Mouse (Mus musculus) embryonic facial prominence, embryonic 11.5 days (tissue): Measurements from ENCODE around the gene Eif3g. TPM values are rescaled to one million over a fixed set of nuclear protein-coding genes. Genes with fewer than 3 reads are reported as not detected.
A peak's percentile ranks its signal among the peaks of the same experiment; 100 is the strongest.

ENCODE experiments used
- ATAC-seq: fragments of 200-750 bp; cut with Nextera tagmentation; replicated peaks from 2 replicates; pipeline ENCODE4 v1.8.0; 2017; ENCODE audit warnings: low read depth; ENCODE audit not compliant: insufficient number of reproducible peaks, low FRiP score, low TSS enrichment
- DNase-seq: peaks from one replicate; pipeline ENCODE4 v3.0.0-alpha.2; 2015; ENCODE audit warnings: low spot score
- H3K27ac ChIP-seq: fragments of 300-500 bp; sonication (generic); replicated peaks from 2 replicates; pipeline ENCODE4 v1.5.1; 2014; ENCODE audit warnings: mild to moderate bottlenecking, low read depth, low read length, control low read depth
- H3K27me3 ChIP-seq: fragments of 300-500 bp; sonication (generic); 2 replicates; pipeline ENCODE4 v1.6.1; 2014; ENCODE audit warnings: mild to moderate bottlenecking, low read length, moderate library complexity, mixed read lengths; ENCODE audit not compliant: control insufficient read depth, insufficient read depth
- H3K36me3 ChIP-seq: fragments of 300-500 bp; sonication (generic); replicated peaks from 2 replicates; pipeline ENCODE4 v1.6.1; 2014; ENCODE audit warnings: low read depth, mild to moderate bottlenecking, low read length, moderate library complexity, mixed read lengths; ENCODE audit not compliant: control insufficient read depth, insufficient read depth
- H3K4me1 ChIP-seq: fragments of 300-500 bp; sonication (generic); 2 replicates; pipeline ENCODE4 v1.6.1; 2014; ENCODE audit warnings: low read length, mixed read lengths; ENCODE audit not compliant: control insufficient read depth, insufficient read depth
- H3K4me2 ChIP-seq: fragments of 300-500 bp; sonication (generic); 2 replicates; pipeline ENCODE4 v1.6.1; 2014; ENCODE audit warnings: low read depth, mild to moderate bottlenecking, control low read depth, low read length, moderate library complexity
- H3K4me3 ChIP-seq: fragments of 300-500 bp; sonication (generic); 2 replicates; pipeline ENCODE4 v1.5.1; 2014; ENCODE audit warnings: low read depth, low read length, control low read depth
- H3K9ac ChIP-seq: fragments of 300-500 bp; sonication (generic); replicated peaks from 2 replicates; pipeline ENCODE4 v1.6.1; 2014; ENCODE audit warnings: mild to moderate bottlenecking, control low read depth, low read length
- H3K9me3 ChIP-seq: fragments of 300-500 bp; sonication (generic); replicated peaks from 2 replicates; pipeline ENCODE4 v1.6.1; 2016; ENCODE audit warnings: mild to moderate bottlenecking, low read length, inconsistent platforms, mixed read lengths; ENCODE audit not compliant: control insufficient read depth
- WGBS: fragments of 180-500 bp; shearing (Covaris S2); extraction: QIAGEN DNeasy Blood & Tissue Kit; methylation state at CpG from one replicate; pipeline ENCODE4 v1.1.7; 2014; 5-methylcytosine and 5-hydroxymethylcytosine counted together
- microRNA-seq: library from miRNA; unstranded; fragments of <30 nt; microRNA quantifications from one replicate; pipeline ENCODE4, GENCODE M21; 2016; ENCODE audit warnings: borderline number of aligned reads
- polyA plus RNA-seq: library from polyadenylated mRNA; unstranded; fragments of >200 nt; fragmentation: Nextera tagmentation; extraction: Ambion mirVana; gene quantifications from 2 replicates; pipeline ENCODE4 v1.2.1, GENCODE M21; 2014

Gene Eif3g
- polyA plus RNA-seq, 1 experiment from 2014 or later = 352 TPM

GRCm38 (mm10) chr9:20862225-20862624 is 36.2 kb downstream of the Eif3g start:
- Histone ChIP-seq H3K4me1 (no peaks in the 10 kb centered on the region), H3K4me3 (no peak overlapping the region), H3K9ac (no peak overlapping the region), H3K36me3 (no peaks in the 10 kb centered on the region), H3K27me3 (no peaks in the 10 kb centered on the region), H3K9me3 (no peaks in the 10 kb centered on the region), H3K4me2 (no peak overlapping the region), H3K27ac (no peak overlapping the region)
- WGBS = 55% methylated on average over 4 of the region's 4 CpGs
- ATAC-seq = no peak
- DNase-seq = no peak

- ATAC-seq (no peak), DNase-seq (peak; percentile 68)
- Histone ChIP-seq H3K4me2 (no peak overlapping the region), H3K4me3 (no peak overlapping the region), H3K9ac (no peak overlapping the region), H3K9me3 (no peaks in the 10 kb centered on the region), H3K27me3 (no peaks in the 10 kb centered on the region), H3K4me1 (no peaks in the 10 kb centered on the region), H3K27ac (no peak overlapping the region), H3K36me3 (no peaks in the 10 kb centered on the region)
- 5% methylated on average over 4 of the region's 4 CpGs for WGBS
Observed at GRCm38 (mm10) chr9:20861821-20862220, 36.6 kb downstream of the Eif3g start.

- DNase-seq (no peak), ATAC-seq (no peak)
- Histone ChIP-seq H3K4me3 (no peak overlapping the region), H3K4me1 (no peaks in the 10 kb centered on the region), H3K36me3 (no peaks in the 10 kb centered on the region), H3K9me3 (no peaks in the 10 kb centered on the region), H3K4me2 (no peak overlapping the region), H3K9ac (no peak overlapping the region), H3K27ac (no peak overlapping the region), H3K27me3 (no peaks in the 10 kb centered on the region)
- WGBS = 49% methylated on average over 6 of the region's 6 CpGs
Observed at GRCm38 (mm10) chr9:20859926-20860325, 38.5 kb downstream of the Eif3g start.

- WGBS = 11% methylated on average over 6 of the region's 6 CpGs
- H3K4me2 ChIP-seq = no peak overlapping the region
- H3K27me3 ChIP-seq = no peaks in the 10 kb centered on the region
- DNase-seq = peak; percentile 88
- ATAC-seq = 0 out of 2 replicates have a peak, but pooled peaks have one; percentile 6
- H3K9ac ChIP-seq = no peak overlapping the region
- H3K4me3 ChIP-seq = no peak overlapping the region
- no peak overlapping the region for H3K27ac ChIP-seq
- H3K36me3 ChIP-seq = no peaks in the 10 kb centered on the region
- no peaks in the 10 kb centered on the region for H3K4me1 ChIP-seq
- H3K9me3 ChIP-seq = no peaks in the 10 kb centered on the region
Observed at GRCm38 (mm10) chr9:20857131-20857530, 41.3 kb downstream of the Eif3g start.

GRCm38 (mm10) chr9:20850179-20850578 is 48.2 kb downstream of the Eif3g start:
- ATAC-seq (no peak), DNase-seq (no peak)
- H3K4me3 ChIP-seq = no peak overlapping the region
- H3K9ac ChIP-seq = no peak overlapping the region
- H3K27ac ChIP-seq = no peak overlapping the region
- no peaks in the 10 kb centered on the region for H3K27me3 ChIP-seq
- H3K4me2 ChIP-seq = no peak overlapping the region
- no peaks in the 10 kb centered on the region for H3K36me3 ChIP-seq
- H3K9me3 ChIP-seq = no peaks in the 10 kb centered on the region
- WGBS = 89% methylated on average over 2 of the region's 2 CpGs
- no peaks in the 10 kb centered on the region for H3K4me1 ChIP-seq

Small RNA genes within 50 kb of the gene (microRNA-seq; reads per million reads assigned to microRNA genes)
- gene Mir7081 = not detected

Other genes starting within 250 kb of the Eif3g start
- gene Pin1, start 246.5 kb downstream of the Eif3g start, polyA plus RNA-seq = 59.5 and 62.5 TPM in 2 replicates
- gene Olfm2, start 152.3 kb downstream of the Eif3g start, polyA plus RNA-seq = 11.0 and 13.9 TPM in 2 replicates
- gene Col5a3, start 83.6 kb downstream of the Eif3g start, polyA plus RNA-seq = 0.14 and 0.21 TPM in 2 replicates
- gene Rdh8, start 80.1 kb downstream of the Eif3g start, polyA plus RNA-seq = not detected in 2 replicates
- 0.64 and 1.1 TPM in 2 replicates for gene A230050P20Rik, start 30.0 kb downstream of the Eif3g start, polyA plus RNA-seq
- 1.6 and 3.2 TPM in 2 replicates for gene Angptl6, start 18.9 kb downstream of the Eif3g start, polyA plus RNA-seq
- 64.3 and 65.0 TPM in 2 replicates for gene Ppan, start 10.4 kb downstream of the Eif3g start, polyA plus RNA-seq
- gene Dnmt1, start 61.3 kb upstream of the Eif3g start, polyA plus RNA-seq = 82.0 and 88.1 TPM in 2 replicates
- gene S1pr2, start 78.2 kb upstream of the Eif3g start, polyA plus RNA-seq = 37.5 and 43.6 TPM in 2 replicates
- gene Mrpl4, start 104.1 kb upstream of the Eif3g start, polyA plus RNA-seq = 139 and 147 TPM in 2 replicates
- 4.5 and 5.8 TPM in 2 replicates for gene Icam1, start 117.4 kb upstream of the Eif3g start, polyA plus RNA-seq
- 5.6 and 6.1 TPM in 2 replicates for gene Icam4, start 130.8 kb upstream of the Eif3g start, polyA plus RNA-seq
- gene Icam5, start 133.4 kb upstream of the Eif3g start, polyA plus RNA-seq = not detected in 2 replicates
- gene Zglp1, start 168.5 kb upstream of the Eif3g start, polyA plus RNA-seq = 0.80 and 2.2 TPM in 2 replicates
- gene Gm49373, start 174.5 kb upstream of the Eif3g start, polyA plus RNA-seq = 0.36 and 0.58 TPM in 2 replicates
- gene Fdx1l, start 175.0 kb upstream of the Eif3g start, polyA plus RNA-seq = 44.7 and 52.1 TPM in 2 replicates
- gene Gm38431, start 193.4 kb upstream of the Eif3g start, polyA plus RNA-seq = 2.0 and 2.3 TPM in 2 replicates
- gene Raver1, start 193.4 kb upstream of the Eif3g start, polyA plus RNA-seq = 63.1 and 70.3 TPM in 2 replicates
- gene Tyk2, start 232.6 kb upstream of the Eif3g start, polyA plus RNA-seq = 5.4 and 7.1 TPM in 2 replicates